In the genomic region with DNA sequence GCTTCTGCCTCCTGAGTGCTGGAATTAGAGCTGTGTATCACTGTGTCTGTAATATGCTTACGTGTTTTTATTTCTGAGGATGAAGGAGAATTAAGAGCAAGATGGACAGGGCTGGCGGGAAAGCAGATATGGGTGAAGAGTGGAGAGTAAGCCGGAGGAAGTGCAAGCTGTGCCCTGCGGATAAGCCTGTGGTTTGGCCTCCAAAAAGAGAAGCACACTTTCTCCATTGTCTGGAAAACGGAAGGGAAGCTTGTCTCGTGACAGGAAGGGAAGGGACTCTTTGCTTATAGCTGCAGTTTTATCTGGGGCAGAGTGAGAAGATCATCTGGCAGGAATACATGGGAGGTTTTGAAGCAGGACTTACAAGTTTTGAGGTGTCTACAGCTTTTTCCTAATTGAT, we compare ENCODE assay signal across 11 mouse cellular contexts. TPM values are rescaled to one million over a fixed set of nuclear protein-coding genes. Genes with fewer than 3 reads are reported as not detected.
DNase-seq lines count a peak whose midpoint lies in the region; ATAC-seq and TF ChIP-seq lines count a peak whose summit lies in the region.
"Had no signal": no experiment of that assay in that cellular context is flagged by ENCODE, and none has a peak within 500 bp of the region (broad histone marks: within the 10 kb centered on the region; RNA-seq: fewer than 3 reads in every experiment).

No protein-coding gene starts in this region.

- no peaks in the 10 kb centered on the region for H3K27me3 ChIP-seq in heart, adult 2 months (ENCODE audit: control insufficient read depth, insufficient read depth, low read length)
- no peaks in the 10 kb centered on the region for H3K27me3 ChIP-seq in heart, embryonic 10.5 days (ENCODE audit: insufficient read depth, poor library complexity, severe bottlenecking)
- H3K27me3 ChIP-seq: hindbrain, embryonic 15.5 days; limb, embryonic 13.5 days had no signal

- H3K4me1 ChIP-seq in heart, adult 2 months (ENCODE audit: control insufficient read depth, insufficient read depth, low read length) = peaks cover 2% of the 10 kb centered on the region; the same call in 1 of the 2 replicates
- H3K4me1 ChIP-seq in heart, embryonic 10.5 days = peaks cover 24% of the 10 kb centered on the region
- peaks cover 10% of the 10 kb centered on the region for H3K4me1 ChIP-seq in brown adipose tissue, adult 24 weeks (ENCODE audit: control insufficient read depth, insufficient read depth, insufficient read length, low read length)

- DNase-seq in heart, adult 2 months = peak in 1 of 2 experiments; percentile 65
- no peak for DNase-seq in heart, embryonic 10.5 days (ENCODE audit: low spot score)
- DNase-seq in liver = peak; percentile 43
- no peak for DNase-seq in thymus, postnatal 36 days
- no peak for DNase-seq in cerebellum, adult 11-12 months

- no peak for TF ChIP-seq POLR2A in heart, adult 2 months (IDR thresholded peaks at IDR 0.05; ENCODE audit: insufficient read depth, low read depth, low read length)

- no peak overlapping the region for H3K4me3 ChIP-seq in heart, adult 2 months
- H3K4me3 ChIP-seq in heart, embryonic 10.5 days = no peak overlapping the region
- no peak overlapping the region; the same call in 1 of the 2 replicates for H3K4me3 ChIP-seq in brown adipose tissue, adult 24 weeks (ENCODE audit: insufficient read depth, low read depth, low read length)
- H3K4me3 ChIP-seq: hindbrain, embryonic 15.5 days; limb, embryonic 13.5 days had no signal

- intact Hi-C loops in heart, adult 2 months (cut with DNase I) = no loop called here

- peak; percentile 94 for ATAC-seq in megakaryocyte progenitor cell, adult 5-6 weeks (replicated peaks; ENCODE audit: poor library complexity)
- no peak for ATAC-seq in CD4-positive, CD25-positive, alpha-beta regulatory T cell, adult 4 months

- H3K9me3 ChIP-seq in heart, embryonic 10.5 days = no peaks in the 10 kb centered on the region
- H3K9me3 ChIP-seq: hindbrain, embryonic 15.5 days; limb, embryonic 13.5 days had no signal

- TF ChIP-seq EP300 in heart, adult 2 months (IDR thresholded peaks at IDR 0.05; ENCODE audit: insufficient read depth, low read depth, low read length) = 0 out of 2 replicates have a peak, but pooled peaks have one; percentile 16

- TF ChIP-seq CTCF in heart, adult 2 months (IDR thresholded peaks at IDR 0.05) = no peak

- no peaks in the 10 kb centered on the region; the same call in 1 of the 2 replicates for H3K79me2 ChIP-seq in heart, adult 2 months (replicated peaks; ENCODE audit: control insufficient read depth, insufficient read depth, low read length)

- 32% methylated on average over 6 of the region's 6 CpGs for WGBS in heart, adult 2 months
- WGBS in heart, embryonic 10.5 days = 58% methylated on average over 6 of the region's 6 CpGs

- H3K9ac ChIP-seq in heart, adult 2 months (ENCODE audit: low read depth, low read length) = no peak overlapping the region
- H3K9ac ChIP-seq: hindbrain, embryonic 15.5 days; limb, embryonic 13.5 days had no signal

- H3K27ac ChIP-seq in heart, adult 2 months = peak overlapping the region; percentile 4; the same call in 1 of the 2 replicates
- no peak overlapping the region for H3K27ac ChIP-seq in heart, embryonic 10.5 days
- H3K27ac ChIP-seq in brown adipose tissue, adult 24 weeks (replicated peaks; ENCODE audit: low read depth, low read length) = peak overlapping the region; percentile 73
- H3K27ac ChIP-seq: hindbrain, embryonic 15.5 days; limb, embryonic 13.5 days had no signal

- H3K36me3 ChIP-seq in heart, adult 2 months (ENCODE audit: control insufficient read depth, insufficient read depth, low read length) = no peaks in the 10 kb centered on the region
- H3K36me3 ChIP-seq in heart, embryonic 10.5 days = 0 out of 2 replicates have a peak, but pooled peaks cover 3% of the 10 kb centered on the region
- H3K36me3 ChIP-seq: hindbrain, embryonic 15.5 days had no signal

RNA-seq across cellular contexts. Expression of a gene that starts 51.0 kb away (rescaled TPM):
- total RNA-seq in heart, adult 2 months (2021) = under 1 TPM; 0.08 to 0.50 TPM
- polyA plus RNA-seq in heart, adult 2 months (2012; rRNA removed) = 0.78 and 0.85 TPM in 2 replicates
- polyA plus RNA-seq in heart, embryonic 10.5 days (2016; fragmentation: Nextera tagmentation; extraction: Ambion mirVana) = 0.10 and 0.17 TPM in 2 replicates
- not detected in 2 replicates for polyA plus RNA-seq in brown adipose tissue, adult 24 weeks (2012; ENCODE audit: insufficient read depth, insufficient read length, missing spikeins)
- total RNA-seq in megakaryocyte progenitor cell, adult 5-6 weeks (2015) = not detected in 2 replicates
- total RNA-seq in megakaryocyte progenitor cell, adult 5-6 weeks (2017) = not detected in 2 replicates
- polyA plus RNA-seq in CD4-positive, CD25-positive, alpha-beta regulatory T cell, adult 4 months (2017; shearing (Covaris generic)) = under 1 TPM in 1 of 2 experiments, not detected in 1; 0.20 TPM
- polyA plus RNA-seq: forebrain, embryonic 11.5 days; hindbrain, embryonic 15.5 days had no signal

RNA-seq across cellular contexts. Expression of a gene that starts 58.2 kb away (rescaled TPM):
- 1 to 10 TPM; 4.7 to 5.5 TPM for total RNA-seq in heart, adult 2 months (2021)
- 1.9 and 3.6 TPM in 2 replicates for polyA plus RNA-seq in heart, adult 2 months (2012; rRNA removed)
- polyA plus RNA-seq in heart, embryonic 10.5 days (2016; fragmentation: Nextera tagmentation; extraction: Ambion mirVana) = 5.2 and 8.1 TPM in 2 replicates
- polyA plus RNA-seq in brown adipose tissue, adult 24 weeks (2012; ENCODE audit: insufficient read depth, insufficient read length, missing spikeins) = 1.0 and 2.5 TPM in 2 replicates
- total RNA-seq in megakaryocyte progenitor cell, adult 5-6 weeks (2015) = 13.0 and 16.1 TPM in 2 replicates
- total RNA-seq in megakaryocyte progenitor cell, adult 5-6 weeks (2017) = 17.9 and 23.8 TPM in 2 replicates
- polyA plus RNA-seq in CD4-positive, CD25-positive, alpha-beta regulatory T cell, adult 4 months (2017; shearing (Covaris generic)) = 1 to 10 TPM; 2.2 to 2.6 TPM
